Mouse (Mus musculus) stomach, postnatal 0 days (tissue): ENCODE data around the gene Lpp.

Experiments used
- CTCF ChIP-seq: IDR thresholded peaks from 2 replicates; pipeline ENCODE4 v1.5.1; 2016; ENCODE audit warnings: antibody characterized with exemption, low read depth, mild to moderate bottlenecking, moderate library complexity
- EP300 ChIP-seq: optimal IDR thresholded peaks from 2 replicates; pipeline ENCODE3; 2016; ENCODE audit warnings: antibody characterized with exemption

DNA sequence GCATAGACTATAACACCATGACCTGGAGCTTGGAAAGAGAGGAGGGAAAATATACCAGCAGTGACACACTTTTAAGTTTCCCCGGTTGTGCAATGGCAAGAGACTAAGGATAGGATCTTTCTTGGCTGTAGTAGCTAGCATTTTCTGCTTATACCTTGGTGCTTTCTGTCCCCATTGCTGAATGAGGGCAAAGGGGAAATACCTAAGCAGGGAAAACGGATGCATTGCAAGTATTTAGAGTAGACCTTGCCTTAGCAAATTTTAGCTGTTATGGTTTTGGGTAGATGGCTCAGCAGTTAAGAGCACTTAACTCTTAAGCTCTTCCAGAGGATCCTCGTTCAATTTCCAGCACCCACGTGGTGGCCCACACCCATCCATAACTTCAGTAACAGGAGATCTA is 436.6 kb downstream of the Lpp start:
- TF ChIP-seq EP300 (no peak), CTCF (no peak)
